Mouse (Mus musculus): ENCODE data around the gene Pkd1. TPM values are rescaled to one million over a fixed set of nuclear protein-coding genes. Genes with fewer than 3 reads are reported as not detected.

Gene Pkd1
- polyA plus RNA-seq, 1 experiment from 2014 or later: 10.9 TPM

DNA sequence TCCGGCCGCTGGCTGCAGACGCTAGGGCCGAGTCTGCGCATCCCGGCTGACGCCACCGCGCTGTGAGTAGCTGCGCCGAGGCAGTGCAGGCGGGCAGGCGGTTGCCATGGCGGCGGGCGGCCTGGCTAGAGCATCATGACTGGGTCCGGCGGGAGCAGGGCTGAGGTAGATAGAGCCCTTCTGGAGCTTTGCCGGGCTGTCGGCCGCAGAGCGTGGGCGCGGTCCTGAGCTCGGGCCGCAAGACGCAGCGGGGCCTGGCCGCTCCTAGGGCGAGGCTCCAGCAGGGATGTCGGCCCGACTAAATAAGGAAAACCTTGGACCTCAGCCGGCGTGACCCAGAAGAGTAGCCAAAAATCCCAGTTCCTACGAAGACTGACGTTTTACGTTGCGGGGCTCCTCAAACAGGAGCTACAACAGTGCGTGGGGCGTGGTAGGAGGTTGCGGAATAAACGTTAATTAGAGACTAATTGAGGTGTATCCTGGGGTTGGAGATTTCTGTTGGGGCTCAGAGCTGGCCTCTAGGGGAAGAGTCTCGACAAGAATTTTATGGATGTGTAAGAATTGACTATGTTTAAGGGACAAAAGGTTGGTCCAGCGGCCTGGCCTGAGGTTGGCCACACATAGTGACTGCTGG, 899 bp downstream of the Pkd1 start:
- peak overlapping the region; percentile 97 for H3K9ac ChIP-seq
- ATAC-seq (ENCODE audit: extremely low read depth, insufficient number of reproducible peaks, low FRiP score, low TSS enrichment): peak; percentile 51
- H3K4me3 ChIP-seq: peak overlapping the region; percentile 92
- peaks cover 30% of the 10 kb centered on the region for H3K4me1 ChIP-seq
- H3K27ac ChIP-seq (replicated peaks): peak overlapping the region; percentile 97
- no peaks in the 10 kb centered on the region for H3K36me3 ChIP-seq
- under 1% methylated on average over 44 of the region's 44 CpGs for WGBS
- no peaks in the 10 kb centered on the region for H3K27me3 ChIP-seq (replicated peaks)
- H3K9me3 ChIP-seq: no peaks in the 10 kb centered on the region
- peak overlapping the region; percentile 94 for H3K4me2 ChIP-seq

DNA sequence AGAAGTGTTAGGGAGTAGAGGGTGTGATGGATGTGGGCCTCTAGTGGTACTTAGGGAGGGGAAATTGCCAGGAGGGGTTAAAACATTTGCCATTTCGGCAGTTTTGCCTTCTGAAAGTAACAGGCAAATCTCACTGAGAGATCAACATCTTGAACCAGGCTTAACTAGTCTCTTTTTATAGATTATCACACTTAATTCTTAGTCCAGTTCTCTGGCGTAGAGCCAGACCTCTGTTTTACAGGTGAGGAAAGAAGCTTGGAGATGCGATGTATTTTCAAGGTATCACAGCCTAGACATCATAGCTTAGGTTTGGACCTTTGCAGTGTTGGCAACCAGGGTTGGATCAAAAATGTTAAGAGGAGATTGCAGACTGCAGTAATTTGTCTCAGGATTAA, 1.4 kb downstream of the Pkd1 start:
- peak overlapping the region; percentile 97 for H3K9ac ChIP-seq
- peak overlapping the region; percentile 92 for H3K4me3 ChIP-seq
- no peak for ATAC-seq (ENCODE audit: extremely low read depth, insufficient number of reproducible peaks, low FRiP score, low TSS enrichment)

DNA sequence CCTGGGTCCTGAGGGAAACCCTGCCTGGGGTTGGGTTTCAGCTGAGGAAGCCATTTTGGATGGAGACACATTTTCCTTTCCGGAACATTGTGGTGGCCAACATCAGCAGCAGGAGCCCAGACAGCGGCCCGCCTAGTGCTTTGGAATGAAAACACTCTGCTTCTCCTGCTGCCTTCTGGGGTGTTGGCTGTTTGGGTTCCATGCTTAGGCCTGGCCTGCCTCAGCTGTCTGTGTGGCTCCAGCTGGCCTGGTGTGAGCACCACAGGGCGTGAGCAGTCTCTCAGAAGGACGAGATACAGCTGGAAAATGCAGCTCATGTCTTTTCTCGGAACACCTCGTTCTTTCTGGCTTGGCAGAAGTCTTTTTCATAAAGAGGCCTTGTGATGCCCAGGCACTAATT, 7.5 kb downstream of the Pkd1 start:
- Histone ChIP-seq H3K27ac (replicated peaks) (no peak overlapping the region), H3K36me3 (no peaks in the 10 kb centered on the region), H3K4me1 (peaks cover 47% of the 10 kb centered on the region), H3K9ac (no peak overlapping the region), H3K4me3 (no peak overlapping the region), H3K4me2 (no peak overlapping the region), H3K27me3 (replicated peaks) (no peaks in the 10 kb centered on the region), H3K9me3 (no peaks in the 10 kb centered on the region)
- no peak for ATAC-seq (ENCODE audit: extremely low read depth, insufficient number of reproducible peaks, low FRiP score, low TSS enrichment)
- 68% methylated on average over 7 of the region's 7 CpGs for WGBS

More for the DNA sequence above, 1.4 kb downstream of the Pkd1 start:
- H3K4me2 ChIP-seq: peak overlapping the region; percentile 94
- no peaks in the 10 kb centered on the region for H3K27me3 ChIP-seq (replicated peaks)
- H3K9me3 ChIP-seq: no peaks in the 10 kb centered on the region
- peak overlapping the region; percentile 97 for H3K27ac ChIP-seq (replicated peaks)
- no peaks in the 10 kb centered on the region for H3K36me3 ChIP-seq
- H3K4me1 ChIP-seq: peaks cover 30% of the 10 kb centered on the region
- WGBS: 60% methylated on average over 3 of the region's 3 CpGs

DNA sequence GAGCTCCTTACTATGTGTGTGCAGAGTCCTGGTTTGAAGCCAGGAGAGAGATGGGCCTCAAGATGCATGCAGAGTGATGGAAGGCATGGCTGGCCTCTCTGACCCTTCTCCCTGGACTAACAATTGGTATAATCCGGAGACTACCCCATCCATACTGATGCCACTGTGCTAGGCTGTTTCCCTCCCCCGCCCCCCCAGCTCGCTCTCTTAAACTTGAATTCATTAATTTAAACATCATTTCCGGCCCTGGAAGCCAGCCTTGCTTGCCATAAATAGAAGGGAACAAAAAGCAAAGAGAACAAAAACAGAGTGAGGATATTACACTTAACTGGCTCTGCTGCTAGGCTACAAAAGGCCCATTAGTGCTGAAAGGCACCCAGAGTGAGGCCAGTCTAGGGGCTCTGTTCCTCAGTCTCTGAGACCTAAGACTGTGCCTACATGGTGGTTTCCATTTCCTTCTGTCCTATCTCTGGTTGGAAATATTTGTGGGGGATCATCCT, 9.0 kb downstream of the Pkd1 start:
- H3K9me3 ChIP-seq: no peaks in the 10 kb centered on the region
- no peaks in the 10 kb centered on the region for H3K27me3 ChIP-seq (replicated peaks)
- peaks cover 45% of the 10 kb centered on the region for H3K4me1 ChIP-seq
- peak overlapping the region; percentile 25 for H3K9ac ChIP-seq
- WGBS: 49% methylated on average over 4 of the region's 4 CpGs
- peak overlapping the region; percentile 23 for H3K4me2 ChIP-seq
- peak overlapping the region; percentile 75 for H3K27ac ChIP-seq (replicated peaks)
- H3K4me3 ChIP-seq: no peak overlapping the region
- no peaks in the 10 kb centered on the region for H3K36me3 ChIP-seq
- no peak for ATAC-seq (ENCODE audit: extremely low read depth, insufficient number of reproducible peaks, low FRiP score, low TSS enrichment)

DNA sequence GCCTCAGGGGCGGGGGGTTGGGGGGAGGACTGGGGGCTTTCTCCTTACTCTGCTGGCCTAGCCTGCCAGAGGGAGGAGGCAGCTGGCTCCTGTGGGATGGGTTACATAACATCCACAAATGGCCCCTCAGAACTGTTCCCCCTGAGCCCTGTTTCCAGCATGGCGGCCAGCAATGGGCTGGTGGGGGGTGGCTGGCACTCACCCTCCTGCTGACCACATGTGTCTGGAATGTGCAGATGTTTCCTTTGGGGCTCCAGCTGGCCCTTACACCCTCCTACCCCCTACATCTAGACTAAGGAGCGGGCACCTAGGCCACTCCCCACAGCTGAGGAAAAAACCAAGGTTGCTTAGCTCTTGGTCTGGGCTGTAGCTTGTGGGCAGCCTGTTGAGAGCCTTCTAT, 9.5 kb downstream of the Pkd1 start:
- Histone ChIP-seq H3K27ac (replicated peaks) (peak overlapping the region; percentile 75), H3K36me3 (peaks cover 1% of the 10 kb centered on the region; the same call in 1 of the 2 replicates), H3K9ac (0 out of 2 replicates have a peak overlapping the region, but pooled peaks have one; percentile 25), H3K27me3 (replicated peaks) (no peaks in the 10 kb centered on the region), H3K9me3 (no peaks in the 10 kb centered on the region), H3K4me1 (peaks cover 49% of the 10 kb centered on the region), H3K4me2 (peak overlapping the region; percentile 23), H3K4me3 (no peak overlapping the region)
- 57% methylated on average over 3 of the region's 3 CpGs for WGBS
- peak; percentile 44; the same call in 1 of the 2 replicates for ATAC-seq (ENCODE audit: extremely low read depth, insufficient number of reproducible peaks, low FRiP score, low TSS enrichment)

DNA sequence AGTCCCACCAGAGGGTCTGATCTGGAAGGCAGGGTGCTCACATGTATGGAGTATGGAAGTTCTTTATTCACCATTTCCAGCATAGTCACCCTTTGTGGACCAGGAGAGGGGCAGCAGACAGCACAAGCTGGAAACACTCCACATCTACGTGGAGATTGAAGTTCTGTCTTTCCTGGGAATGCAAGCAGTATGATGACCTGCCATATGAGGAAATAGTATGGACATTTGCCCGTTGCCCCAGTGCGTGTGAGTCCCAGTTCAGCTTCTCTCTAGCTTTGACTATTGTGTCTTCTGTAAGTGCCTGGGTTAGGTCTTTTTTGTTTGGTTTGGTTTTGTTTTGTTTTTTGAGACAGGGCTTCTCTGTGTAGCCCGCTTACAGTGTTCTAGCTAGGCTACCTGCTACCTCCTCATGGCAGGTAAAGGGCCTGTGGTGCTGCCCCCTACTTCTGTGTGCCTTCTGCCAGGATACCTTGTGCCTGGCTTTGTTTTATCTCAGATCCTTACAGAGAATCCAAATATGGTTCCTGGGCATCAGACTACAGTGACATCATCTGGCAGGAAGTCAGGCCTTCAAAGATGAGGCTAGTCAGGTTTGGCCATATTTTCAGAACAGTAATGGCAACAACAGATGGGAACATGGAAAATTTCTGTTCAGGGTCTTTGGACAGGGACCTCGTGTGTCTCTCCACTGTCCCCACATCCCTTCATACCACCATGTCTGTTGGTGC, 10.8 kb downstream of the Pkd1 start:
- Histone ChIP-seq H3K4me1 (peaks cover 53% of the 10 kb centered on the region), H3K9me3 (no peaks in the 10 kb centered on the region), H3K4me2 (no peak overlapping the region), H3K36me3 (peaks cover 11% of the 10 kb centered on the region), H3K4me3 (no peak overlapping the region), H3K27me3 (replicated peaks) (no peaks in the 10 kb centered on the region), H3K27ac (replicated peaks) (0 out of 2 replicates have a peak overlapping the region, but pooled peaks have one; percentile 3), H3K9ac (no peak overlapping the region)
- ATAC-seq (ENCODE audit: extremely low read depth, insufficient number of reproducible peaks, low FRiP score, low TSS enrichment): no peak
- WGBS: 83% methylated on average over 5 of the region's 5 CpGs

DNA sequence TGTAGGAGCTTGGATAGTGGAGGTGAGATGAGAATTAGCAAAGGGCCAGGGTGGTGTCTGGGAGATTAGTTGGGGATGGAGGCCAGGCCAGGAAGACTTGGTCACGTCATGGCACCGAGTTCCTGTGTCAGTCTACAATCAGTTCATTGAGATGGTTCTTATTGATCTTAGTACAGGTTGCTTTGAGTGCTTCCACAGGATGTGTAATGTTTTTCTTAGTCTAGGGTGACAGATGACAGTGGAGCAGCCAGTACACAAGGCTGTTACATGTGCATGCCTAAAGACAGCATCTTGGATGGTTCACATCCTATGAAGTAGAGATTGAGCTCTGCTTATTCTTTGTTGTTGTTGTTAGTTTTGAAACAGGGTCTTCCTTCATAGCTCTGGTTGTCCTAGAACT, 12.0 kb downstream of the Pkd1 start:
- Histone ChIP-seq H3K9ac (no peak overlapping the region), H3K27me3 (replicated peaks) (no peaks in the 10 kb centered on the region), H3K4me1 (peaks cover 51% of the 10 kb centered on the region), H3K9me3 (no peaks in the 10 kb centered on the region), H3K4me3 (no peak overlapping the region), H3K27ac (replicated peaks) (no peak overlapping the region), H3K36me3 (peaks cover 21% of the 10 kb centered on the region), H3K4me2 (no peak overlapping the region)
- WGBS: 84% methylated on average over 2 of the region's 2 CpGs
- no peak for ATAC-seq (ENCODE audit: extremely low read depth, insufficient number of reproducible peaks, low FRiP score, low TSS enrichment)

DNA sequence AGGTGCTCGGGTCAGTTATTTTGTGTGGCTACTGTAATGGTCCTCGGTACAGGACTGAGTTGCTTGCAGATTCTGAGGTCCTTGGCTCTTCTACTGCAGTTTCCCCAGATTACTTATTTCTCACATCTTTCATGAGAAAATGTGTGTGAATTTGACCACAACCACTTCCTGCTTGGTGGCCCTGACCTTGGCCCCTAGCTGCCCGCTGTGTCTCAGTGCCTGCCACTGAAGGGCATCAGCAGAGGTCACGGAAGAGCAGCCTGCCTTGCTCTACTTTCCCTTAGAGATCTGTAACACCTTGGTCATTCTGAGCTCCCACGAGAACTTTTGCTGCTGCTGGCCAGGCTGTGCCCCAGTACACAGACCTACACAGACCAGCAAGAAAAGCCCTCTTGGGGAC, 14.0 kb downstream of the Pkd1 start:
- WGBS: 60% methylated on average over 5 of the region's 5 CpGs
- Histone ChIP-seq H3K4me1 (peaks cover 46% of the 10 kb centered on the region), H3K27me3 (replicated peaks) (no peaks in the 10 kb centered on the region), H3K9me3 (no peaks in the 10 kb centered on the region), H3K36me3 (peaks cover 34% of the 10 kb centered on the region), H3K4me3 (no peak overlapping the region), H3K27ac (replicated peaks) (no peak overlapping the region), H3K9ac (0 out of 2 replicates have a peak overlapping the region, but pooled peaks have one; percentile 13), H3K4me2 (no peak overlapping the region)
- ATAC-seq (ENCODE audit: extremely low read depth, insufficient number of reproducible peaks, low FRiP score, low TSS enrichment): no peak

DNA sequence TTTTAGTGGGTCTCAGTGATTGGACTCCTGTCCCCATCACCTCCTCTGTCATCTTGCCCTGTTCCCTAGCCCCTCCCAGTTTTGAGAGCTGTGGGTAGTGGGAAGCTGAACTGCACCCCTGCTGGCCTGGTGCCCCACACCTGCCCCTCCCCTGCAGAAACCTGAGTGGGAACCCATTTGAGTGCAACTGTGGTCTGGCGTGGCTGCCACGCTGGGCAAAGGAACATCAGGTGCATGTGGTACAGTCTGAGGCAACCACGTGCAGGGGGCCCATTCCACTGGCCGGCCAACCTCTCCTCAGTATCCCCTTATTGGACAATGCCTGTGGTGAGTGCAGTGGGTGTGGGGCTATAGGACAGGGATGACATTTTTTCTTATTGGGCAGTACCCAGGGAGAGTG, 14.8 kb downstream of the Pkd1 start:
- Histone ChIP-seq H3K4me1 (peaks cover 38% of the 10 kb centered on the region), H3K9me3 (no peaks in the 10 kb centered on the region), H3K27ac (replicated peaks) (no peak overlapping the region), H3K27me3 (replicated peaks) (no peaks in the 10 kb centered on the region), H3K36me3 (peaks cover 42% of the 10 kb centered on the region), H3K4me3 (no peak overlapping the region), H3K9ac (no peak overlapping the region), H3K4me2 (no peak overlapping the region)
- no peak for ATAC-seq (ENCODE audit: extremely low read depth, insufficient number of reproducible peaks, low FRiP score, low TSS enrichment)
- WGBS: 89% methylated on average over 4 of the region's 4 CpGs

DNA sequence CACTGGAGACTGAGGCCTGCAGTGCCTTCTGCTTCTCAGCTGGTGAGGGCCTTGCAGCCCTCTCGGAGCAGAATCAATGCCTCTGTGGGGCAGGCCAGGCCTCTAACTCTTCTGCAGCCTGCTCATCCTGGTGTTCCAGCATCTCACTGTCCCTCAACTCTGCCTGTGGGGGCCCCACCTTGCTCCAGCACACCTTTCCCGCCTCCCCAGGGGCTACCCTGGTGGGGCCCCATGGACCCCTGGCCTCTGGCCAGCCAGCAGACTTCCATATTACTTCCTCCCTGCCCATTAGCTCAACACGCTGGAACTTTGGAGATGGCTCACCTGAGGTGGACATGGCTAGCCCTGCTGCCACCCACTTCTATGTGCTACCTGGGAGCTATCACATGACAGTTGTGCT, 15.5 kb downstream of the Pkd1 start:
- WGBS: 80% methylated on average over 3 of the region's 3 CpGs
- Histone ChIP-seq H3K27ac (replicated peaks) (no peak overlapping the region), H3K4me2 (no peak overlapping the region), H3K4me3 (no peak overlapping the region), H3K36me3 (peaks cover 48% of the 10 kb centered on the region), H3K9ac (no peak overlapping the region), H3K27me3 (replicated peaks) (no peaks in the 10 kb centered on the region), H3K9me3 (no peaks in the 10 kb centered on the region), H3K4me1 (peaks cover 35% of the 10 kb centered on the region)
- ATAC-seq (ENCODE audit: extremely low read depth, insufficient number of reproducible peaks, low FRiP score, low TSS enrichment): no peak

DNA sequence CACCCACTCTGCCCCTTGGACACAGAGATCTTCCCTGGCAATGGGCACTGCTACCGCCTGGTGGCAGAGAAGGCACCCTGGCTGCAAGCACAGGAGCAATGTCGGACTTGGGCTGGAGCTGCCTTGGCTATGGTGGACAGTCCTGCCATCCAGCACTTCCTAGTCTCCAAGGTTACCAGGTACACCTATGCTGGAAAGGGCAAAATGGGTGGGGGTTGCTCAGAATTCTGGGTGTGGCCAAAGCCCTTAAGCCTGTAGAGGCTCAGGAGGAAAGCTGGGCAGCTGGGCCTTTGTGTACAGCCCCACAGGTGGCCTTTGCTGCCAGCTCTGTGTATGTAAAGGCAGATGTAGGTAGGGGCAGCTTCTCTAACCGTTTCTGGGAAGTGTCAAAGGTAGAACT, 16.2 kb downstream of the Pkd1 start:
- 80% methylated on average over 3 of the region's 3 CpGs for WGBS
- Histone ChIP-seq H3K9me3 (no peaks in the 10 kb centered on the region), H3K27me3 (replicated peaks) (no peaks in the 10 kb centered on the region), H3K4me1 (peaks cover 28% of the 10 kb centered on the region), H3K36me3 (peaks cover 55% of the 10 kb centered on the region), H3K9ac (no peak overlapping the region), H3K4me3 (no peak overlapping the region), H3K4me2 (no peak overlapping the region), H3K27ac (replicated peaks) (no peak overlapping the region)
- no peak for ATAC-seq (ENCODE audit: extremely low read depth, insufficient number of reproducible peaks, low FRiP score, low TSS enrichment)

Measured in heart, embryonic 13.5 days (tissue).